In the genomic region with DNA sequence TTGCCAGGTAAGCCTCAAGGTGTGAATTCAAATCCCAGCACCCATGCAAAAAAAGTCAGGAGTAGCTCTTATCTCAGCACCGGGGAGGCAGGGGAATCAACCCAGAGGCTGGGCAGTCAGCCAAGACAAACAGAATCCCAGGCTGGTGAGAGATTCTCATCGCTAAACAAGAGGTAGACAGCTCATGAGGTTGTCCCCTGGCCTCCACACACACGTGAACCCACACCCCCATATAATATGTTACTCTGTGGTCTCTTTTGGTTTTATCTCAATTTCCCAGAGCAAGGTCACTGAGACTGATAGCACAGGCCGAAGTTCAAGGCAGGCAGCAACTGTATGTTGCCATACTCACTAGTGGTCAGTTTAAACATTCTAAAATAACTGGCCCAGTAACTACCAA, we compare ENCODE assay signal across 13 mouse cellular contexts.
DNase-seq lines count a peak whose midpoint lies in the region; ATAC-seq lines count a peak whose summit lies in the region.
"Had no signal": no experiment of that assay in that cellular context is flagged by ENCODE, and none has a peak within 500 bp of the region (broad histone marks: within the 10 kb centered on the region; RNA-seq: fewer than 3 reads in every experiment).

No protein-coding gene starts in this region.

- H3K4me1 ChIP-seq in midbrain, embryonic 15.5 days = 0 out of 2 replicates have a peak, but pooled peaks cover 6% of the 10 kb centered on the region

- H3K9ac ChIP-seq in midbrain, embryonic 15.5 days = no peak overlapping the region
- H3K9ac ChIP-seq: neural tube, embryonic 12.5 days had no signal

- no peaks in the 10 kb centered on the region for H3K27me3 ChIP-seq in midbrain, embryonic 15.5 days (replicated peaks)
- H3K27me3 ChIP-seq: neural tube, embryonic 12.5 days had no signal

- H3K27ac ChIP-seq in midbrain, embryonic 15.5 days = no peak overlapping the region
- H3K27ac ChIP-seq: kidney, postnatal 0 days; macrophage; neural tube, embryonic 12.5 days had no signal

- no peaks in the 10 kb centered on the region for H3K36me3 ChIP-seq in midbrain, embryonic 15.5 days (replicated peaks)
- H3K36me3 ChIP-seq: neural tube, embryonic 12.5 days had no signal

- no peak overlapping the region for H3K4me2 ChIP-seq in midbrain, embryonic 15.5 days
- H3K4me2 ChIP-seq: neural tube, embryonic 12.5 days had no signal

- DNase-seq in cerebellum, postnatal 10 days = peak; percentile 56 to 61
- no peak for DNase-seq in cerebellum, adult 11-12 months
- DNase-seq in lung, postnatal 36 days = peak; percentile 30
- no peak for DNase-seq in lung, postnatal 25 days (ENCODE audit: low spot score)
- DNase-seq in liver = peak; percentile 63
- DNase-seq in testis, postnatal 10 days (ENCODE audit: low spot score) = peak; percentile 58
- DNase-seq in frontal cortex, postnatal 36 days (ENCODE audit: low spot score in 2 of 2) = no peak
- DNase-seq: thymus, adult 2 months had no signal

- no peak for ATAC-seq in midbrain, embryonic 15.5 days (replicated peaks)

- H3K4me3 ChIP-seq in midbrain, embryonic 15.5 days = no peak overlapping the region
- H3K4me3 ChIP-seq: erythroblast, embryonic 14.5 days; neural tube, embryonic 12.5 days had no signal

- 66% methylated on average over 4 of the region's 4 CpGs for WGBS in midbrain, embryonic 15.5 days

- no peaks in the 10 kb centered on the region for H3K9me3 ChIP-seq in midbrain, embryonic 15.5 days
- H3K9me3 ChIP-seq: neural tube, embryonic 12.5 days had no signal

Comparison
In these comparisons a context has a peak if more than half of its experiments do, and no peak if none do; other contexts are left out.
1. DNase-seq: peak in cerebellum, postnatal 10 days (2 of 2), lung, postnatal 36 days (single experiment), liver (single experiment) and testis, postnatal 10 days (single experiment); none in cerebellum, adult 11-12 months (single experiment), lung, postnatal 25 days (single experiment) and frontal cortex, postnatal 36 days (0 of 2).